Mouse (Mus musculus) bone marrow, adult 2 months (tissue): ENCODE measurements around the gene Myl10.

ENCODE experiments used
- CTCF ChIP-seq: fragments of 200-500 bp; IDR thresholded peaks from 2 replicates; pipeline ENCODE4 v1.5.1; 2011; ENCODE audit warnings: low read length, control low read depth; ENCODE audit not compliant: control insufficient read depth, insufficient read depth
- POLR2A ChIP-seq: fragments of 200-500 bp; IDR thresholded peaks from 2 replicates; pipeline ENCODE4 v1.6.1; 2011; ENCODE audit warnings: low read depth, mild to moderate bottlenecking, control low read depth, low read length, borderline replicate concordance; ENCODE audit not compliant: control insufficient read depth

DNA sequence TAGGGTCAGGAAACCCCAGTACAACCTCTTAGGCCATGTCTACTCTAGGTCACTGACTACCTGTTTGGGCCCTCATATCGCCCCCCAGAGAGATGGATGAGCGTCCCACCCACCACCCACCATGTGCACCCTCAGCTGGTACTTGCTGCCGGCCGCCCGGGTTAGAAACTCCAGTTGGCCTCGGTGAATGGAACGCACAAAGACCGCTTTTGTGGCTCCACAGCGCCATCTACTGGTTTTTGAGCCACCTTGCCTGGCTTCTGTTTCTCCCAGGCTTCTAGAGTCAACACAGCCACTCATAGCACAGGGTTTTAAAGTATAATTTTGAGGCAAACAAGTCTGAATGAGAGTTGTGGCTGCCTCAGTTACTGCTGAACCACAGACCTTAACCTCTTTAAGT is 13.9 kb downstream of the Myl10 start:
- no peak for TF ChIP-seq POLR2A
- TF ChIP-seq CTCF: peak; percentile 82
